In the genomic region with DNA sequence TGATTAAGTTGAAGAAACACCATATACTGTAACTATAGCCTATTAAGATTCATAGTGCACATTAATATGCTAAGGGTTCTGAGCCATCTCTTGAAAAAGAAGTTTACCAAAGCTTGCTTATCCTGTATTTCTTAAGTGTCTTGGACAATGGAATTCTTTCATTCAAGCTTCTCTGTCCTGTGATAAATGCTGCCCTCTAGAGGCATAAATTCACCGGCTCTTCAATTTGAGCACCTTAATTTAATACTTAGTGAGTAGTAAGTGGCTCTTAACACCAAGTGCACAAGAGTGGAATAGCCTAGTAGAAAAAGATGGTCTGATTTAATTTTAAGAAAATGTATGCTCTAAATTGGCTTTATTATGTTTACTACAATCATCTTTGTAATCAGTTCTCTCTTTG, we compare ENCODE assay signal across 9 mouse cellular contexts. TPM values are rescaled to one million over a fixed set of nuclear protein-coding genes. Genes with fewer than 3 reads are reported as not detected.
DNase-seq lines count a peak whose midpoint lies in the region; TF ChIP-seq lines count a peak whose summit lies in the region.
"Had no signal": no experiment of that assay in that cellular context is flagged by ENCODE, and none has a peak within 500 bp of the region (broad histone marks: within the 10 kb centered on the region; RNA-seq: fewer than 3 reads in every experiment).

No protein-coding gene starts in this region.

- DNase-seq in left cerebral cortex, adult 11 months (ENCODE audit: low spot score) = peak; percentile 70
- no peak for DNase-seq in left cerebral cortex, adult 8-10 months (ENCODE audit: low spot score in 2 of 2)
- peak; percentile 63 for DNase-seq in ES-CJ7 (ENCODE audit: low read depth, low spot score)
- peak; percentile 89 for DNase-seq in brain, embryonic 14.5 days (ENCODE audit: low read depth)
- peak; percentile 54 for DNase-seq in forelimb bud, embryonic 11.5 days (ENCODE audit: low read depth, low spot score)
- DNase-seq in layer of hippocampus, adult 9-11 months = peak; percentile 57
- peak; percentile 84 for DNase-seq in retina, embryonic 14.5 days (ENCODE audit: low spot score)
- no peak for DNase-seq in midbrain, embryonic 10.5 days (ENCODE audit: low spot score)

- H3K27me3 ChIP-seq in midbrain, embryonic 10.5 days (ENCODE audit: low read depth, poor library complexity, severe bottlenecking) = no peaks in the 10 kb centered on the region

- WGBS in midbrain, embryonic 10.5 days = 60% methylated on average over 1 of the region's 1 CpGs

- no peaks in the 10 kb centered on the region for H3K9me3 ChIP-seq in midbrain, embryonic 10.5 days (replicated peaks)

- H3K27ac ChIP-seq in midbrain, embryonic 10.5 days (replicated peaks) = no peak overlapping the region
- H3K27ac ChIP-seq: macrophage had no signal

- TF ChIP-seq POLR2A in brain, embryonic 14.5 days (IDR thresholded peaks at IDR 0.05; ENCODE audit: borderline replicate concordance, extremely low read depth, insufficient read depth, insufficient read length, poor library complexity, severe bottlenecking) = no peak

- H3K4me1 ChIP-seq in midbrain, embryonic 10.5 days = no peaks in the 10 kb centered on the region

- H3K36me3 ChIP-seq in midbrain, embryonic 10.5 days = no peaks in the 10 kb centered on the region

- peak; percentile 23; the same call in 1 of the 2 replicates for TF ChIP-seq CTCF in brain, embryonic 14.5 days (IDR thresholded peaks at IDR 0.05; ENCODE audit: borderline replicate concordance, extremely low read depth, insufficient read depth, insufficient read length)

- no peak overlapping the region for H3K4me3 ChIP-seq in midbrain, embryonic 10.5 days

RNA-seq across cellular contexts. Expression of gene Fbxw7, which starts 28.5 kb away (rescaled TPM):
- 100 to 1,000 TPM; 200 to 239 (median 211) TPM for total RNA-seq in left cerebral cortex, adult 8-10 months (2022)
- polyA plus RNA-seq in brain, embryonic 14.5 days (2012; rRNA removed) = 20.1 and 25.0 TPM in 2 replicates
- polyA plus RNA-seq in midbrain, embryonic 10.5 days (2016; fragmentation: Nextera tagmentation; extraction: Ambion mirVana) = 8.9 and 12.8 TPM in 2 replicates

Comparison
In these comparisons a context has a peak if more than half of its experiments do, and no peak if none do; other contexts are left out.
1. DNase-seq: peak in left cerebral cortex, adult 11 months (single experiment), ES-CJ7 (single experiment), brain, embryonic 14.5 days (single experiment), forelimb bud, embryonic 11.5 days (single experiment), layer of hippocampus, adult 9-11 months (single experiment) and retina, embryonic 14.5 days (single experiment); none in left cerebral cortex, adult 8-10 months (0 of 2) and midbrain, embryonic 10.5 days (single experiment).